Mouse (Mus musculus) heart, postnatal 25 days (tissue): ENCODE data around the gene Atxn1. TPM values are rescaled to one million over a fixed set of nuclear protein-coding genes. Genes with fewer than 3 reads are reported as not detected.

Experiments used
- DNase-seq: peaks from one replicate; pipeline ENCODE4 v3.0.0; 2022; ENCODE audit warnings: low spot score
- intact Hi-C: fragments of 180-260 bp; cut with DNase I; formaldehyde crosslinking; loops from one replicate; pipeline ENCODE4 v1.15.1; 2025
- total RNA-seq, 2 experiments: library from RNA; stranded (reverse); gene quantifications; 2 replicates each; pipeline ENCODE4 v1.2.3; 2021

Gene Atxn1
- total RNA-seq, 2 experiments from 2014 or later, result 35.1 to 36.0 TPM

- no peak for DNase-seq
- intact Hi-C loops, result no loop called here
Observed at GRCm38 (mm10) chr13:45582294-45582693, 382.5 kb downstream of the Atxn1 start.

GRCm38 (mm10) chr13:45579751-45580150 lies 385.1 kb downstream of the Atxn1 start:
- no peak for DNase-seq
- intact Hi-C loops, result loop anchor here (5.0 kb wide), 2 partner anchors 103 to 388 kb away; partner anchors contain the start of gene Atxn1

GRCm38 (mm10) chr13:45577784-45578183 lies 387.0 kb downstream of the Atxn1 start:
- intact Hi-C loops, result loop anchor here (5.0 kb wide), 2 partner anchors 105 to 390 kb away; partner anchors contain the start of gene Atxn1
- no peak for DNase-seq

GRCm38 (mm10) chr13:45577366-45577765 lies 387.4 kb downstream of the Atxn1 start:
- DNase-seq, result no peak
- intact Hi-C loops, result loop anchor here (5.0 kb wide), 2 partner anchors 105 to 390 kb away; partner anchors contain the start of gene Atxn1

- intact Hi-C loops, result loop anchor here (5.0 kb wide), 2 partner anchors 106 to 391 kb away; partner anchors contain the start of gene Atxn1
- peak; percentile 82 for DNase-seq
Observed at GRCm38 (mm10) chr13:45576185-45576584, 388.6 kb downstream of the Atxn1 start.

GRCm38 (mm10) chr13:45572768-45573167 lies 392.0 kb downstream of the Atxn1 start:
- intact Hi-C loops, result loop anchor here (2.0 kb wide), 1 partner anchor 62 kb away; no protein-coding TSS in a partner anchor
- no peak for DNase-seq

- intact Hi-C loops, result loop anchor here (1.0 to 2.0 kb wide), 2 partner anchors 33 to 63 kb away; no protein-coding TSS in a partner anchor
- DNase-seq, result peak; percentile 41
Observed at GRCm38 (mm10) chr13:45571795-45572262, 393.0 kb downstream of the Atxn1 start.

- intact Hi-C loops, result no loop called here
- DNase-seq, result no peak
Observed at GRCm38 (mm10) chr13:45569932-45570331, 394.9 kb downstream of the Atxn1 start.

GRCm38 (mm10) chr13:45564946-45565345 lies 399.9 kb downstream of the Atxn1 start:
- intact Hi-C loops, result no loop called here

GRCm38 (mm10) chr13:45562011-45562410 lies 402.8 kb downstream of the Atxn1 start:
- no peak for DNase-seq
- intact Hi-C loops, result no loop called here

More at GRCm38 (mm10) chr13:45564946-45565345, 399.9 kb downstream of the Atxn1 start:
- no peak for DNase-seq

- DNase-seq, result no peak
- intact Hi-C loops, result no loop called here
Observed at GRCm38 (mm10) chr13:45560543-45560942, 404.3 kb downstream of the Atxn1 start.

GRCm38 (mm10) chr13:45559258-45559657 lies 405.6 kb downstream of the Atxn1 start:
- no peak for DNase-seq

GRCm38 (mm10) chr13:45558367-45558766 lies 406.4 kb downstream of the Atxn1 start:
- intact Hi-C loops, result no loop called here

More at GRCm38 (mm10) chr13:45559258-45559657, 405.6 kb downstream of the Atxn1 start:
- intact Hi-C loops, result no loop called here

GRCm38 (mm10) chr13:45553674-45554073 lies 411.1 kb downstream of the Atxn1 start:
- intact Hi-C loops, result no loop called here

More at GRCm38 (mm10) chr13:45558367-45558766, 406.4 kb downstream of the Atxn1 start:
- DNase-seq, result no peak

GRCm38 (mm10) chr13:45547549-45547948 lies 417.3 kb downstream of the Atxn1 start:
- intact Hi-C loops, result no loop called here
- no peak for DNase-seq

More at GRCm38 (mm10) chr13:45553674-45554073, 411.1 kb downstream of the Atxn1 start:
- no peak for DNase-seq

GRCm38 (mm10) chr13:45546946-45547345 lies 417.9 kb downstream of the Atxn1 start:
- intact Hi-C loops, result no loop called here
- DNase-seq, result no peak

GRCm38 (mm10) chr13:45545974-45546373 lies 418.8 kb downstream of the Atxn1 start:
- no peak for DNase-seq
- intact Hi-C loops, result no loop called here

- peak; percentile 49 for DNase-seq
- intact Hi-C loops, result loop anchor here (1.0 to 5.0 kb wide), 4 partner anchors 32 to 624 kb away; no protein-coding TSS in a partner anchor
Observed at GRCm38 (mm10) chr13:45539205-45539568, 425.6 kb downstream of the Atxn1 start.

GRCm38 (mm10) chr13:45538532-45539204 lies 426.1 kb downstream of the Atxn1 start:
- intact Hi-C loops, result loop anchor here (1.0 to 5.0 kb wide), 4 partner anchors 33 to 624 kb away; no protein-coding TSS in a partner anchor
- peak; percentile 35 for DNase-seq

GRCm38 (mm10) chr13:45538091-45538490 lies 426.7 kb downstream of the Atxn1 start:
- no peak for DNase-seq
- intact Hi-C loops, result loop anchor here (2.0 to 5.0 kb wide), 3 partner anchors 46 to 625 kb away; no protein-coding TSS in a partner anchor

GRCm38 (mm10) chr13:45537110-45537509 lies 427.7 kb downstream of the Atxn1 start:
- intact Hi-C loops, result loop anchor here (5.0 kb wide), 2 partner anchors 45 to 440 kb away; no protein-coding TSS in a partner anchor
- DNase-seq, result no peak
